Mouse (Mus musculus) retina, embryonic 14.5 days (tissue): ENCODE measurements around the gene Gm28434.

ENCODE experiments used
- DNase-seq: peaks from one replicate; pipeline ENCODE4 v3.0.0-alpha.2; 2015; ENCODE audit warnings: low spot score

Gene Gm28434

DNA sequence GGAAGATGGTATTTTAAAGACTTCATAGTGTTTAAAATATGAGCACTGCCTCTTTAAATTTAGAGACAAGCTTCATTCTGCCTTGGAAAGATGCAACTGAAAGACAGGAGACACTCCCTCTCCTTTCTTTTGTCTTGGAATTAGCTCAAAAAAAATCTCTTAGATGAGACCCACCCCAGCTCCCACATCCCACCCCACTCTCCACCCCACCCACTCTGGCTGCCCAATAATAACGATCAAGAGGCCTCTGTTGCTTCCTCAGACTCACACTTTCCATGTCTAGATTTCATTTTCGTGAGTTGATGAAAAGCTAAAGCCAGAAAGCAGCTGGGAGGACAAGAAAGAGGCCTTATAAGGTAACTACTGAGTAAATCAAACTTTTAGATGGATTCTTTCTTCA lies at the start of gene Gm28434, which contains the start of gene 2310003L06Rik:
Gm28434 (plus strand) TSS at position 317 of the 400 bp plus-strand sequence.
2310003L06Rik (plus strand) TSS at position 259 of the 400 bp plus-strand sequence.
- no peak for DNase-seq

DNA sequence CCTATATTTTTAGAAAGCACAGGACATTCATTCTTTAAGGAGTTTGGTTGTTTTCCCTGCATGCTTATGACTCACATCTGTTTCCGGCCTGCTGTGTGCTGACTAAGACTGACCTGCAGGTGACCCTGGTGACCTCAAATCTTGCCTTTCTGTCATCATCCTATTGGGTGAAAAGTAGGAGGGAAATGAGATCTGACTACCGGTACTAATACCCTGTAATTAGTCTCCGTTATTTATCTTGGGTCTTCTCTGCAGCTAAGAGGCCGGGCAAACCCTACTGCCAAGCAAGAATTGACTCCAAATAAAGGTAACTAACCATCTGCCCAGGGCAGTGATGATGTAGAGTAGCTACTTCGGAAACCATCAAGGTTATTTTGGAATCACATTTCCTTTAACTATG lies 43.9 kb upstream of the Gm28434 start, which contains the start of gene Csn3:
Csn3 (plus strand) TSS at position 208 of the 400 bp plus-strand sequence.
- DNase-seq = peak; percentile 46

DNA sequence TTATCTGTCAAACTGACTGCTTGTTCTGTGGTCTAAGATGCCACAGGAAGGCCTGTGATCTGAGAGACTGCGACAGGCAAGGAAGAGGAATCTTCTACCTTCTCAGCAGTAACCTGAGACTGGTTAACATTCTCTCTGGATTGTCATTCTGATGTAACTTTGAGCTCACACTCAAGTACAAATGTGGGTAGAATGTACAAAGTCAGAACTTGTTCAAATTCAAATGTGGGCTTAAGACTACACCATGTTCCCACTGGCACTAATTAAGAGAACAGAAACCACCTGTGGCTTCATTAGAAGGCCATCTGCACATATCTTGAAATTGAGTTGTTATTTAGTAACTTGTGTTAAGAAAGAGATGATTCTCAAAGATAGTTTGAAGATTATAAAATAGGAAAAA lies 37.7 kb upstream of the Gm28434 start:
- no peak for DNase-seq

DNA sequence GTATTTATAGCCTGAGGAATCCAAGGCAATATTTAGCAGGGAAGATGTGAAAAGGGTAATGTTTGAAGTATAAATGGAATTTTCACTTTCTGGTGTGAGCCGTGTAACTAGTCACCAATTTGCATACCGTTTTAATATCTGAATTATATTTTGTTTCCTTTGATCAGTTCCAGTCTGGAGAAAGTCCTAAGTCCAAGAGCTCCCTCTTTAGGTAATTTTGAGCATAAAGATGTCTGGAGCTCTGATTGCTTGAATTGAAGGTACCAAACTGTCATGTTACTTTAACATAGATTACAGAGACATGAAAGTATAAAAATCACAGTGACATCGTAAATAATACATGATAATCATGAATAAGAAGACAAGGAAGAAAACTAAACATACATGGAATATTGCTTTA lies 28.6 kb upstream of the Gm28434 start:
- DNase-seq = peak; percentile 51

DNA sequence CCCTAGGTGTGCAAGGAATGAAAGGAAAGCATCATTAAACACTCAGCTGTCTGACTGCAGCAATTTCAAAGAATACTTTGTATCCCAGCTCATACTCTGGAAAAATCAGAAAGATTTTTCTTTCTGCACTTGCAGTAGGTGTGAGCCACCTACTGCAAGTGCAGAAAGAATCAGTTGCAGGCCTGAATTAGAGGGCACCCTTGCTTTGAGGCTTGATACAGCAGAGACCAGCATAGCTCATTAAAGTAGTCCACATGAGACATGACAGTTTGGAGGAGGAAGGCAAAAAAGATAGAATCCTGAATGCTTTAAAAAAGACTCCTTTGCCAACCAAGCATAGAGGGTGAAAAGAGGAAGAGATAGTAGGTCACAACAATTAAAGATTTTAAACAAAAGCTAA lies 26.8 kb upstream of the Gm28434 start:
- DNase-seq = no peak

DNA sequence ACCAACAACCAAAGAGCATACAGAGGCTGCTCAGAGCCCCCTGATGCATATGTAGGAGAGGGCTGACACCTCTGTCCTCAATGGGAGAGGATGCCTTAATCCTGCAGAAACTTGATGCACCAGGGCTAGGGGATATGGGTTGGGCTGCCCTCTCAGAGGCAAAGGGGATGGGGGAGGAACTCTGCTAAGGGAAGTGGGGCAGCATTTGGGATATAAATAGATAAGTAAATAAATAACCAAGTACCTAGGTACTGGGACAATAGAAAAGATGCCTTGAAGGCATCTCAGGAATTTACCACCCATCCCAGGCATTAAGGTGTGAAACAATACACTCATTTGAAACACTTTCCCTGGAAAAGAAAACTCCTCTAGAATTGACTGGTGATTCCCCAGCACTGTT lies 17.5 kb upstream of the Gm28434 start:
- no peak for DNase-seq

DNA sequence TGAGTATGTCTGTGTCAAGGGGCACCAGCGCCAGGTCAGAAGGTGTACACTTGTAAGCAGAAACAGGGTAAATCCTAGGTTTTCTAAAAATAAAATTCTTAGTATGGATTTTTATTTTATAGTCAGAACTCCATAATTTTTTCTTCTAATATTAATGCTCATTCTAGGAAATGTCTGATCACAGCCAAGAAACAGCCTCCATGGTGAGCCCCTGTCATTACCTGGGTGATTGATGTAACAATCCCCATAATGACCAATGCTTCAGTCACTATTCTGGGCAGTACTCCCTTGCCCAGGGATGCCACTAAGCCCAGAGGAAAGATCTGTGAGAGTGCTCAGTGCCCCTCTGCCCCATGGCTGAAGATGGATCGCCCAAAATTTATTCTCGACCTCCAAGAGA lies 9.8 kb downstream of the Gm28434 start, which contains the start of gene Cabs1:
Cabs1 (plus strand) TSS at position 301 of the 400 bp plus-strand sequence.
- DNase-seq = no peak

DNA sequence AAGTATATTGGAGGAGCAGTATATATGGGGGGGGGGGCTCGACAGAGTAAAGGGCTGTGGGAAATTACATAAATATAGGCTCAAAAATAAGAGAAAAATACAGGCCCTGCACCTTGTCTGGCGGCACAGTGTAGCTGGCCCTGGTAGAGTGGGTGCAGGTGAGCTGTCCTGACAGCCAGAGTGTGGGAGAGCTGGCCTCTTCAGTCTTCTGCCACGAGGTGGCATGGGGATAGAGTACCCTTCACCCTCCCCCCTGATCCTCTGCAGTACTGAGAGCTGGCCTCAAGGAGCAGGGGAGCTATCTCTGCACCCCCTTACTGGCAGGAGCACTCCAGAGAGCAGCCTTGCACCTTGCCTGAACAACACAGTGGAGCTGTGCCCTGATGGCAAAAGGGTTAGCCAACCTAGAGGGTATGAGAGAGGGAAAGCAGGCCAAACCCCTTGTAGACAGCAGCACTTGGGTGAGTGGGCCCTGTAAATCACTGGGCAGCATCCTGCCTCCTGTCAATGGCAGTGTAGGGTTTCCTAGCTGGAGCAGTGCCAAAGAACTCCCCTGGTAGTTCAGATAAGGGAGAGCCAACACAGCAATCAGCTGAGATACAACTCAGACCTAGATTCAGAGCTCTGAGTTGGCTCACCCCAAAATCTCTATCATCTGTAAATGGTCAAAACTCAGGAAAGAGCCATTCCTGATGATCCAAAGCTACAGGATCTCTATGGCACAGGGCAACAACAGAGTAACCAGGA lies 13.3 kb downstream of the Gm28434 start:
- DNase-seq = no peak

DNA sequence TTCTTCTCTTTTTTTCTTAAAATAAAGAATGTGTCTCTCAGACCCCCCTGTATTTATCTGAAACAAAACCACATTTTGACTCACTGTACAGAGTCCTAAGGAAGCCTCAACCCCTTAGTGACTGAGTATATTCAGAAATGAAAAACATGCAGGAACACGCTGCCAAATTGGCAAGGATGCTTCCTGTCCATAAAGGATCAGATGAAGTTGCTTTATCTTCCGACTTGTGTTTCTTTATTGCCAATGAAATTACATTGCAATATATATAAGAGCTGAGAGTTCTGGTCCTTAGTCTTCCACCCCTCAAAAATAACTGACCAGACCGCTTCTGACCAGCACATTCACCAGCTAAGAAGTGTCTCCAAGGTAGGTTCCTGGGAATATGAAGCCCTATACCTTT lies 32.9 kb downstream of the Gm28434 start, which contains the start of gene Smr3a:
Smr3a (plus strand) TSS at position 301 of the 400 bp plus-strand sequence.
- DNase-seq = no peak

DNA sequence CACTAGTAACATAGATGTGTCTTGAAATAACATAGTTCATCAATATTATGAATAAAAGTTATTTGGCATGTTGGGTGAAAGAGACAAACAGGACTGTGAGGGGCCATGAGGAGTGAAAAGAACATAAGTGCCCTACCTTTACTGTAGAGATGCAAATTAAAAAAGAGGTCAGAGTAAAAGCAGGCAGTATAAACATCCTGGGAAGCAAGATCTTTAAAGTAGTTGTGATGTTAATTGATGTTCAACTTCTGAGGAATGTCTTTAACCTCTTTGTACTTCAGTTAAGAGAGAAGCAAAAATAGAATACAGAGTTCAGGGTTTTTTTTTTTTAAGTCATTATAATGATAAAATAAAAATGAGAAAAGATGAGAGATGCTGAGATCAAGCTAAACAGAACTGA lies 35.9 kb downstream of the Gm28434 start:
- DNase-seq = no peak
